Mouse (Mus musculus) natural killer cell, adult 2 months (primary cell): Measurements from ENCODE around the gene Ston2.
"Not testable (repeated sequence)": the region's sequence is repeated elsewhere in the genome, so short reads cannot be mapped to it uniquely, and the experiment has no call there.

Experiments used
- DNase-seq, 2 experiments: peaks; one replicate each; pipeline ENCODE4 v3.0.0; 2022; ENCODE audit warnings: low spot score in 2 of 2

The Ston2 gene

DNA sequence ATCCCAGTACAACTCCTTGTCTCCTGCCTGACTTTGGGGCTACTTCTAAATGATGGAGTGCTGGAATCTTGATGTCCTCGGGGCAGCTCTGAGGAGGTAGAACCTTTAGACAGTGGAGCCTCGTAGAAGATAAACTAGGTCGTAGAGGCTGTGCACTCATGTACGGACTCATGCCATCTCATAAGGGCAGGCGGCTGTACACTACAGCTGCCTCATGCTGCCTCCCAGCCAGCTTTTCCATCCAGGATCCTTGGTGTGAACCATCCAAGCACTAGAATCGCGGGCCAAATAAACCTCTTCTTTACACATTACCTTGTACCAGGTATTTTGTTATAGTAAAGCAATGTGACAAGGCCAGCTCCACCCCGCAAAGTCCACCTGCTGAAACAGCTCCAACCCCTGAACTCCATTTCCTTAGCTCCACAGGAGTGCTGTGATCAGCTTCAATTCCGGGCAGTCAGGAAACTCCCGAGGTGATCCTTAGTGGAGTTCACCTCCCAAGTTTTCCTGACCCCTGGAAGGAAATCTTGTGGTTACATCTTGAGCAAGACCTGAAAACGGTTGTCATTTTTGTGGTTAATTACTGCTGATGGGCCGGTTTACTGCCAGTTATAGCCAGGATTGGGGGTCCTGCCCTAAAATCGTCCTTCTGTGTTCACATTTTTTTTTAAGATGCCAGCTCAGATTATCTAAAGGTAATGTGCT is 36.1 kb downstream of the Ston2 start:
- DNase-seq = no peak

DNA sequence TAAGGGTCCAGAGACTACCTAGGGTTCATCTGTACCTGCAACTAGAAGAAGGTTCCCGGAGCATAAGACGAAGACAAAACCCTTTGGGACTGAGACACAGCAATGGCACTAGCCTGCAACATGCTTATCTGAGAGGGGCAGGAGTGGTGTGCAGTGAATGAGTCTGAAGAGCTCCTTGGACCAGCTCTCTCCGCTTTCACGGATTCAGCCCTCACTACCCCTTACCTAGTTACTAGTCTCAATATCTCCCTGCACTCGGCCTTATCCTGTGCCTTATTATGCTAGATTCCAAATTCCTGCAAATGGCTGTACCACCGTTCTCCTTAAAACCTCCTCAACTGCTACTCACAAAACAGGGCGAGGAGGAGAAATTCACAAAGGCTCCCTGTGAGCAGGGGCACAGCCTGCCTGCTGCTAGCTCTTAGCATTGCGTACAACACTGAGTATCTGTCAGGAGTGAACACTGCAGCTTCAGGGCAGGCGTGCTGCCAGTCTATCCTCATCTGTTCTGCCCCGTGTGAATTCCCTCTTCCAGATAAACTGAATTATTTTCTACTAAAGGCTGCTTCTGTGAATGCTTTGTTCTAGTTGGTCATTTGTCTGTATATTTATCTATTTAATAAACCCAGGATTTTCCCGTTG is 38.5 kb downstream of the Ston2 start:
- DNase-seq = no peak

DNA sequence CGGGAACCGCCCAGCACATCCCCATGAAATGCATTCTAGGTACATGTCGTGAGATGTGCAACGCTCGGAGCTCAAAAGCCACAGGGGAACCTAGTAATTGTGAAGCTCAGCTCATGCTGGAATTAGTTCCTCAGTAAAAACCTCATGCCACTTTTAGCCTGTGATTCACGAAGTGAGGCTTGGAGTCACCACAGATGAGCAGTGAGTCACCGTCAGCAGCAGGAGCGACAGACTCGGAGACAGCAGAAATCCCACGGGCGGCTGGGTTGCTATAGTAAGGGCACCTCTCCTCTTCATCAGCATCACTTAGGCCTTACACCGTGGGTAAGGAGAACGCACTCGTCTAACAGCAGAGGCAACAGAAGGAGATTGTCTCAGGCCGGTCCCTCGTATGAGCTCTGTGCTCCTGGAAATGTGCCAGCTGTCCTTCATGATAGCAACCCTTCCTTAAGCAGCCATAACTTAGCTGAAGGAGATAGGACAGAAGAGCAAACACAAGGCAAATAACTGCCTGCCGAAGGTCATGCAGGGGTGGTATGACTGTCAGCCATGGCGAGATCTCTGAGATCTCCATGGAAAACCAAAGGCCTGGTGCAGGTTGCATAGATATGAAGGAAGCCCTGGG is 39.8 kb downstream of the Ston2 start:
- DNase-seq = no peak

DNA sequence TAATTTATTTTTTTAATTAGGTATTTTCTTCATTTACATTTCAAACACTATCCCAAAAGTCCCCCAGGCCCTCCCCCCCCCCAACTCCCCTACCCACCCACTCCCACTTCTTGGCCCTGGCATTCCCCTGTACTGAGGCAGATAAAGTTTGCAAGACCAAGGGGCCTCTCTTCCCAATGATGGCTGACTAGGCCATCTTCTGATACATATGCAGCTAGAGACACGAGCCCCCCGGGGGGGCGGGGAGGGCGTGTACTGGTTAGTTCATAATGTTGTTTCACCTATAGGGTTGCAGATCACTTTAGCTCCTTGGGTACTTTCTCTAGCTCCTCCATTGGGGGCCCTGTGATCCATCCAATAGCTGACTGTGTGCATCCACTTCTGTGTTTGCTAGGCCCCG is 41.3 kb downstream of the Ston2 start:
- DNase-seq = not testable (repeated sequence)

DNA sequence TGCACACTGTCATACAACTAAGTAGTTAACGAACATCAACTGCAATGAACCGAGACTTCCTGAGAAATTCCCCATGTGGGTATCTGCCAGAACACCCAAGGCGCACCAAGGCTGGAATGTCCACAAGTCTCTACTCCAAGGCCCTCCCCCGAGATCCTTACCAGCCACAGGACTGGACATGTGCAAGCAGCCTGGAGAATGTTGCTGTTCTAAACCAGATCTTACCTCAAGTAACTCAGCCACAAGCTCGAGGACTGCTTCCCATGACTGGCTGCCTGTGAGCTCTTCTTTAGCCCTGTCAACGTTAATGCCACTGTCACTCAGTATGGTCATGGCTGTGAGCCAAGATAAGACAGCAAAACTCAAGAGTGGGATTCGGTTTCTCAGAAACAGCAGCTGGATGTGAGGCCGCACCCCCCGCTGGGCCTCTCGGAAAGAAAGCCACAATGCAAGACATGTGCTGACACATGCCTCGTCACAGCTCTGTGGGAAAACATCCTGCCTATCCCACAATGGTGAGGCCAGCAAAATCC is 42.4 kb downstream of the Ston2 start:
- no peak for DNase-seq

- DNase-seq = no peak
Measured at GRCm38 (mm10) chr12:91744091-91744490, 44.1 kb downstream of the Ston2 start.

GRCm38 (mm10) chr12:91742916-91743315 is 45.3 kb downstream of the Ston2 start:
- DNase-seq = no peak

DNA sequence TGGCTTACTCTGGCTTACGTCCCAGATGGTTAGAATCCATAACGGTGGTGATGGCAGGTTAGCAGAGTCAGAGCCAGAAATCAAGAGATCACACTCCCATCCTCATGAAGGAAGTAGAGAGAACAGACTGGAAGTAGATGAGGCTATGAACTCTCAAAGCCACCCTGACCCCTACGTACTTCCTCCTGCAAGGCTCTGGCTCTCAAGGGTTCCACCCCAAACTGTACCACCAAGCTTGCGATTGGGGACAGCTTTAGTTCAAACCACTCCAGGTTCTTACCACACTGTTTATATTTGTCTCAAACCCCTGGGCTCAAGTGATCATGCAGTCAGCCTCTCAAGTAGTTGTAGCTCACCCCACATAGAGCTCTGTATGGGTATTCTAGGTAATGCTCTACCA is 49.8 kb downstream of the Ston2 start:
- no peak for DNase-seq

- DNase-seq = no peak
Measured at GRCm38 (mm10) chr12:91736221-91736980, 51.8 kb downstream of the Ston2 start.

DNA sequence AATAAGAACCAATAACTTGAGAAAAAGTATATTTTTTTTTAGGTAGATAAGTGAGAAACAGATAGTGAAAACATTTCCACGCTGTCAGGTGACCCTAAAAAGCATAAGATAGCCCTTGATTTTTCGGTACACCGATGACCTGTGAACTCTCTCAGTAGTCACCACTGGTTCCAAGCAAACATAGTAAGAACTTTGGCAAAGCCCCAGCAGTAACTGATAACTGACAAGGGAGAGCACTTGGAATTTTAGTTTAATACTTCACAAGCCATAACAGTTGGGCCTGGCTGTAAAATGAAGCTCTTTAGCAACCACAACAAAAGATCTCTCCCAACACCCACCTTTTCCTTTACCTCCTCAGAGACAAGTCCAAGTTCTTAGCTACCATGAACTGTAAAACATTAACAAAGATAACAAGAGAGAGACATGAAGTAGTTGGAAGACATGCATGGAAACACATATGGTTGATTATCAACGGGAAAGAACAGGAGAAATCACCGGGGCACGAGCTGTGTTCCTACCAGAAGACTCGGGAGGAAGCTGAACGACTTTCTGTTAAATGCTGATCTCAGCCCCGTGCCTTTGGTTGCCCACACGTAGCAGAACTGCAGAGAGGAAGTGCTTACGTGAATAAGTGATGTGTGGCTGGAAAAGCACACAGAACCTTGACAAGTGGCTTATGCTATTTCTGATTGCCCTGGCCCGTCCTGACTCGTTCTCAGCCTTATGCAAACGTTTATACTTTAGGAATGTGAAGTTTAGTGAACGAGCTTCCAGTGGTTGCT is 53.8 kb downstream of the Ston2 start:
- DNase-seq = peak; percentile 24 to 27

- DNase-seq = no peak
Measured at GRCm38 (mm10) chr12:91732729-91733448, 55.3 kb downstream of the Ston2 start.

DNA sequence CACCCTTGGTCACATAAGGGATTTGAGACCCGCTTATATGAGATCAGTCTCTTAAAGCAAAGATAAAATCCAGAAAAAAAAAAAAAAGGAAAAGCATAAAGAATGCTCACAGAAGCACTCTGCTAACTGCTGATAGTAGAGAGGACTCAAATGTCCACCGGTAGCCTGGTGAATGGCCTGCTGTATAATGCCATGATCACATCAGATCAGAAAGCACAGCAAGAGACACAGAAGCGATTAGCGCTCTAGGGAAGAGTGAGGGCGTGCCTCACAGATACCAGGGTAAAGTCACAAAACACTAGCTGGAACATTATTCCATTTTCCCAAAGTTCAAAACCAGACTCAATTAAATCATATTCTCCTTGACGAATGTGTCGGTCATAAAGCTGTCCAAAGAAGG is 62.0 kb downstream of the Ston2 start:
- no peak for DNase-seq

GRCm38 (mm10) chr12:91723912-91724311 is 64.3 kb downstream of the Ston2 start:
- no peak for DNase-seq

DNA sequence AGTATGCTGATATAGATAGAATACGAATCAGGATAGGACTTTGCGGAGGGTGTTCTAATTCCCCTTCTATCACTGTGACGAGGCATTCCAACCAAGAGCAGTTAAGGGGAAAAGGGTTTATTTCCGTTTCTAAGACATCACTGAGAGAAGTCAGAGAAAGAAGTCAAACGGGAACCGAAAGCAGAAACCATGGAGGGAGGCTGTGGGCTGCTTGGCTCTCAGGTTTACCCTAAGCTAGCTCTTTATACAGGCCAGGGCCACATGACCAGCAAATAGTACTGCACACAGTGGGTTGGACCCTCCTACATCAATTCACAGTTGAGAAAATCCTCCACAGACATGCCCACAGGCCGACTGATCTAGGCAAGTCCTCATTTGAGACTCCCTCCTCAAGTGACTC is 69.1 kb downstream of the Ston2 start:
- no peak for DNase-seq

GRCm38 (mm10) chr12:91715686-91716085 is 72.5 kb downstream of the Ston2 start:
- DNase-seq = no peak

- peak in 1 of 2 experiments; percentile 5 for DNase-seq
Measured at GRCm38 (mm10) chr12:91713358-91713757, 74.8 kb downstream of the Ston2 start.

- DNase-seq = no peak
Measured at GRCm38 (mm10) chr12:91711655-91712054, 76.5 kb downstream of the Ston2 start.

DNA sequence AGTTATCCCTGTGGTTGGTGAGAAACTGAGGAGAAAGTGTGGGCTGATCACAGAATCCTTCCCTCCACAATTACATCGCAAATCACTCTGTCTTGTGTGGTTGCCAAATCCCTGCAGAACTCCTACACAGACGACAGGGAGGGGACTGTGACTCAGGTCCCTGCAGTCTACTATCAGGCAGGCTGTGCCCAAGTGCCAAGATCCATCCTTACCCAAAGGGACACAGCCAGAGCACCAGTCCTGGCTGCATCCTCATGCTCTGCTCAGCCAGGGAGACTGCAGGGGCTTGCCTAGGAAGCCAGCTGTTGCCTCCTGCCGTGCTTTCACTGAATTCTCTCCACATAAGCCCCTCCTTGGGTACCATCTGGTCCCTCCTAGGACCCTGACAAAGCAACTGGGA is 77.3 kb downstream of the Ston2 start:
- no peak for DNase-seq

DNA sequence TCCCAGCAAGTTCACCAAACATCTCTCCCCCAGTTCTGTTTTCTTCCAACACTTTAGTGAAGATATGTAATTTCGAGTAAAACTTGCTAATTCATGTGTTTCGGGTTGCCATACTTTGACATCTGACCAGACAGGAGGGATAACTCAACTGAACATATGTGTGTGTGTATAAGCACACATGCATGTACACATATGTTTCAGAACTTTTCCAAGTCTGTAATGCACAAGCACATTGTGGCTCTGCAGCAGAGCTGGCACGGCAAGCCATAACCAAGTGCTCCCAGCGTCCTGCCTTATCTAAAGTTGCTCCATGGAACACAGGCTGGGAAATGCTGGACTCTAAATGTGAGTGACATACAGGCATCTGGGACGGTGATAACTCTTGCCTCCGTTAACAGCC is 78.6 kb downstream of the Ston2 start:
- no peak for DNase-seq

DNA sequence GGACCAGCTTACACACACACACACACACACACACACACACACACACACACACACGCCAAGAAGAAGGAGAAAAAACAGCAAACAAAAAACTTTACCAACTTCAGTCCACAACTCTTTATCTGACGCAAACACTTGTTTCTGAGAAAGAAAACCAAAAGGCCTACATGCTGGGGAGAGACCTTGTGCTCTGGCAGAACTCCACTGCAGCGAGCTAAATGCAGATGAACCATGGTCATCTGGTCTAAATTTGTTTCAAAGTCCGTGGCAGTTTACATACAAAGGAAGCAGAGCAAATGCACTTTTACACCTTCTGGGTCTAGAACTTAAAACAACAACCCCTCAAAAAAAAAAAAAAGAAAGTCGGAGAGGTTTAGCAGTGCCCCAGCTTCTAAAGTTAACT is 79.0 kb downstream of the Ston2 start:
- DNase-seq = no peak

DNA sequence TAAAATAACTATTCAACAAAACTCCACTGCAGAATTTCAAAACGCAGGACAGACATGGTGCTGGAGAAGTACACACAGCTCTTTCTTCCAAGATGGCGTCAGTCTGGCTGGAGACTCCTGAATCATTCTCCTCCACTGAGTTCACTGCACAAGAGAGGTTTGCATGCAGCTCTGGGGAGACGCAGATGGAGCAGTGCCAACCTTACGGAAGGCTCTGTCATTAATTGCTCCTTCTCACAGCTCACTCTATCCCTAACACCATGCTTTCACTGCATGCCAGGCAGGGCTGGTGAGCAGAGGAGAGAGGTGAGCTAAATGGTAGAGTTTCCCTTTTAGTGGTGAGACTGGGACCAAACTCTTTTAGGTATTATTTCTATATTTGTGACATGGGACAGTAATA is 80.4 kb downstream of the Ston2 start:
- DNase-seq = no peak
